Mouse (Mus musculus): ENCODE data around the gene Vstm2a. TPM values are rescaled to one million over a fixed set of nuclear protein-coding genes. Genes with fewer than 3 reads are reported as not detected.

The Vstm2a gene
- polyA plus RNA-seq, 1 experiment from 2014 or later, result not detected

- Histone ChIP-seq H3K4me3 (ENCODE audit: low read depth, low read length) (no peak overlapping the region), H3K4me2 (no peak overlapping the region), H3K27ac (ENCODE audit: low read depth) (no peak overlapping the region), H3K9ac (no peak overlapping the region), H3K9me3 (ENCODE audit: low read depth, low read length) (no peaks in the 10 kb centered on the region), H3K4me1 (ENCODE audit: insufficient read depth) (no peaks in the 10 kb centered on the region), H3K27me3 (ENCODE audit: insufficient read depth, low read length) (no peaks in the 10 kb centered on the region), H3K36me3 (ENCODE audit: insufficient read depth) (no peaks in the 10 kb centered on the region)
- ATAC-seq (ENCODE audit: insufficient read depth) (no peak), DNase-seq (no peak)
- no peak for TF ChIP-seq CTCF (IDR thresholded peaks at IDR 0.05; ENCODE audit: low read depth)
- 74% methylated on average over 4 of the region's 4 CpGs for WGBS
Observed at GRCm38 (mm10) chr11:16292960-16293359, 35.4 kb downstream of the Vstm2a start.

GRCm38 (mm10) chr11:16296521-16296920 is 39.0 kb downstream of the Vstm2a start:
- H3K4me1 ChIP-seq (ENCODE audit: insufficient read depth), result no peaks in the 10 kb centered on the region
- H3K27ac ChIP-seq (ENCODE audit: low read depth), result no peak overlapping the region
- no peak overlapping the region for H3K4me2 ChIP-seq
- H3K9me3 ChIP-seq (ENCODE audit: low read depth, low read length), result no peaks in the 10 kb centered on the region
- ATAC-seq (ENCODE audit: insufficient read depth) (no peak), DNase-seq (no peak)
- H3K4me3 ChIP-seq (ENCODE audit: low read depth, low read length), result no peak overlapping the region
- no peak overlapping the region for H3K9ac ChIP-seq
- TF ChIP-seq CTCF (IDR thresholded peaks at IDR 0.05; ENCODE audit: low read depth), result no peak
- no peaks in the 10 kb centered on the region for H3K27me3 ChIP-seq (ENCODE audit: insufficient read depth, low read length)
- 39% methylated on average over 1 of the region's 1 CpGs for WGBS
- no peaks in the 10 kb centered on the region for H3K36me3 ChIP-seq (ENCODE audit: insufficient read depth)

- no peaks in the 10 kb centered on the region for H3K27me3 ChIP-seq (ENCODE audit: insufficient read depth, low read length)
- H3K36me3 ChIP-seq (ENCODE audit: insufficient read depth), result no peaks in the 10 kb centered on the region
- ATAC-seq (ENCODE audit: insufficient read depth) (no peak), DNase-seq (no peak)
- no peak overlapping the region for H3K27ac ChIP-seq (ENCODE audit: low read depth)
- H3K4me1 ChIP-seq (ENCODE audit: insufficient read depth), result no peaks in the 10 kb centered on the region
- H3K4me3 ChIP-seq (ENCODE audit: low read depth, low read length), result no peak overlapping the region
- H3K9me3 ChIP-seq (ENCODE audit: low read depth, low read length), result no peaks in the 10 kb centered on the region
- 37% methylated on average over 1 of the region's 1 CpGs for WGBS
- H3K9ac ChIP-seq, result no peak overlapping the region
- TF ChIP-seq CTCF (IDR thresholded peaks at IDR 0.05; ENCODE audit: low read depth), result no peak
- no peak overlapping the region for H3K4me2 ChIP-seq
Observed at GRCm38 (mm10) chr11:16299492-16299891, 42.0 kb downstream of the Vstm2a start.

DNA sequence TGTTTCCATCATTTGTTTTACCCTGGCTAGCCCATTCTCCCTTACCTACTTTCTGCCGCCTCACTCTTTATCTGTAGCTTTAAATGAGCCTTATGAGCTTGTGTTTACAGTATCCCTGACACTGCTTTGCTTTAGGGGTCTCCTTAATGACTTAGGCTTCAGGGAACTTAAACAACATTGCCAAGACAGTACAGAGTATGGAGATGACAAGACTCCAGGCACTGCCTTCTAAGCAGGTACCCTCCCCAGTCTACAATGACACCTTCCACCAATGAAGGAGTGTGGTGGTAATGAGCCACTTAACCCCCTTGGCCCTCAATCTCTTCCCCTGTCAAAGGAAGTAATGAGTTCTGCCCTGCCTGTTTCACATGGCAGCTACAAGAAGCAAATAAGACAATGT is 42.4 kb downstream of the Vstm2a start:
- no peaks in the 10 kb centered on the region for H3K9me3 ChIP-seq (ENCODE audit: low read depth, low read length)
- DNase-seq (no peak), ATAC-seq (ENCODE audit: insufficient read depth) (no peak)
- H3K4me1 ChIP-seq (ENCODE audit: insufficient read depth), result no peaks in the 10 kb centered on the region
- H3K27me3 ChIP-seq (ENCODE audit: insufficient read depth, low read length), result no peaks in the 10 kb centered on the region
- no peak for TF ChIP-seq CTCF (IDR thresholded peaks at IDR 0.05; ENCODE audit: low read depth)
- H3K4me2 ChIP-seq, result no peak overlapping the region
- no peak overlapping the region for H3K9ac ChIP-seq
- 31% methylated on average over 1 of the region's 1 CpGs for WGBS
- no peak overlapping the region for H3K27ac ChIP-seq (ENCODE audit: low read depth)
- no peak overlapping the region for H3K4me3 ChIP-seq (ENCODE audit: low read depth, low read length)
- H3K36me3 ChIP-seq (ENCODE audit: insufficient read depth), result no peaks in the 10 kb centered on the region

- TF ChIP-seq CTCF (IDR thresholded peaks at IDR 0.05; ENCODE audit: low read depth), result no peak
- Histone ChIP-seq H3K9me3 (ENCODE audit: low read depth, low read length) (no peaks in the 10 kb centered on the region), H3K27me3 (ENCODE audit: insufficient read depth, low read length) (no peaks in the 10 kb centered on the region), H3K9ac (no peak overlapping the region), H3K4me1 (ENCODE audit: insufficient read depth) (no peaks in the 10 kb centered on the region), H3K27ac (ENCODE audit: low read depth) (no peak overlapping the region), H3K36me3 (ENCODE audit: insufficient read depth) (no peaks in the 10 kb centered on the region), H3K4me2 (no peak overlapping the region), H3K4me3 (ENCODE audit: low read depth, low read length) (no peak overlapping the region)
- ATAC-seq (ENCODE audit: insufficient read depth) (no peak), DNase-seq (peak; percentile 2)
- WGBS, result 56% methylated on average over 2 of the region's 2 CpGs
Observed at GRCm38 (mm10) chr11:16300709-16301108, 43.2 kb downstream of the Vstm2a start.

DNA sequence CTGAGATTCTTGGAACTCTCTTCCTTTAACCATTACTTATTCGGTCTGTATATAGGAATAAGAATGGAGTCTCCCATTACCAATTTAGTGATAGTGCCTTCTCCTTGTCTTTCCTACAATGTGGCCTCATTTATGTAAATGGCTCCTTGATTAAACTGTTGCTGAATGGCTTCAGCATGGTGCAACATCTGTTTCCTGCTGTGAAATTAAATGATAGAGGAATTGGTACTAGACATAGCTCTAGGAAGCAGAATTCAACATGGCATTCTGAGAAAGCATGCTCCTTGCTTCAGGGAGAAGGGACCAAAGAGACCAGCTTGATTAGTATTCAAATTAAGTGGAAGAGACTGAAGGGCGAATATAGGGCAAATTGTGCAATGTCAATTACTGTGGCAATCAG is 57.6 kb downstream of the Vstm2a start:
- no peak overlapping the region for H3K9ac ChIP-seq
- DNase-seq (no peak), ATAC-seq (ENCODE audit: insufficient read depth) (no peak)
- 80% methylated on average over 2 of the region's 2 CpGs for WGBS
- H3K27me3 ChIP-seq (ENCODE audit: insufficient read depth, low read length), result no peaks in the 10 kb centered on the region
- H3K4me2 ChIP-seq, result no peak overlapping the region
- no peak overlapping the region for H3K27ac ChIP-seq (ENCODE audit: low read depth)
- H3K9me3 ChIP-seq (ENCODE audit: low read depth, low read length), result no peaks in the 10 kb centered on the region
- TF ChIP-seq CTCF (IDR thresholded peaks at IDR 0.05; ENCODE audit: low read depth), result no peak
- no peaks in the 10 kb centered on the region for H3K36me3 ChIP-seq (ENCODE audit: insufficient read depth)
- no peak overlapping the region for H3K4me3 ChIP-seq (ENCODE audit: low read depth, low read length)
- no peaks in the 10 kb centered on the region for H3K4me1 ChIP-seq (ENCODE audit: insufficient read depth)

DNA sequence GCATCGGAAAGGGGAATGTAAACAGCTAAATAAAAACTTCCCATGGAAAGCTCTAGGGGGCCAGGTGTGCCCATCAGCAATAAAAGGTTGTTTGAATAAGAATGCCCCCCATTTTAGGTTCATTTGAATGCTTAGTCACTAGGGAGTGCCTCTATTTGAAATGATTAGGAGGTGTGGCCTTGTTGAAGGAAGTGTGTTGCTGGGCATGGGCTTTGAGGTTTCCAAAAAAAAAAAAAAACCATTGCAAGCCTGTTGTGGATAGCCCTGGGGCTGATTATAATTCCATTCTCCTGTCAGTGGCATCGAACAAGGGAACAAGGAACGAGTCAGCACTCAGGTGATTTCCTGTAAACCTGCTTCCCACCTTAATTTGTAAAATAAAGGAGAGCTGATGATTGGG is 87.7 kb downstream of the Vstm2a start:
- ATAC-seq (ENCODE audit: insufficient read depth) (no peak), DNase-seq (no peak)
- no peaks in the 10 kb centered on the region for H3K27me3 ChIP-seq (ENCODE audit: insufficient read depth, low read length)
- H3K4me2 ChIP-seq, result no peak overlapping the region
- no peak overlapping the region for H3K27ac ChIP-seq (ENCODE audit: low read depth)
- no peak overlapping the region for H3K4me3 ChIP-seq (ENCODE audit: low read depth, low read length)
- no peak for TF ChIP-seq CTCF (IDR thresholded peaks at IDR 0.05; ENCODE audit: low read depth)
- WGBS, result 64% methylated on average over 3 of the region's 3 CpGs
- H3K9ac ChIP-seq, result no peak overlapping the region
- H3K4me1 ChIP-seq (ENCODE audit: insufficient read depth), result no peaks in the 10 kb centered on the region
- no peaks in the 10 kb centered on the region for H3K9me3 ChIP-seq (ENCODE audit: low read depth, low read length)
- no peaks in the 10 kb centered on the region for H3K36me3 ChIP-seq (ENCODE audit: insufficient read depth)

- Histone ChIP-seq H3K27me3 (ENCODE audit: insufficient read depth, low read length) (no peaks in the 10 kb centered on the region), H3K4me3 (ENCODE audit: low read depth, low read length) (no peak overlapping the region), H3K4me2 (no peak overlapping the region), H3K4me1 (ENCODE audit: insufficient read depth) (no peaks in the 10 kb centered on the region), H3K9ac (no peak overlapping the region), H3K9me3 (ENCODE audit: low read depth, low read length) (no peaks in the 10 kb centered on the region), H3K36me3 (ENCODE audit: insufficient read depth) (no peaks in the 10 kb centered on the region), H3K27ac (ENCODE audit: low read depth) (no peak overlapping the region)
- ATAC-seq (ENCODE audit: insufficient read depth), result no peak
- no peak for DNase-seq
- TF ChIP-seq CTCF (IDR thresholded peaks at IDR 0.05; ENCODE audit: low read depth), result no peak
- 89% methylated on average over 3 of the region's 3 CpGs for WGBS
Observed at GRCm38 (mm10) chr11:16345676-16346075, 88.2 kb downstream of the Vstm2a start.
